10 mouse cellular contexts compared by ENCODE assay signal in the genomic region with DNA sequence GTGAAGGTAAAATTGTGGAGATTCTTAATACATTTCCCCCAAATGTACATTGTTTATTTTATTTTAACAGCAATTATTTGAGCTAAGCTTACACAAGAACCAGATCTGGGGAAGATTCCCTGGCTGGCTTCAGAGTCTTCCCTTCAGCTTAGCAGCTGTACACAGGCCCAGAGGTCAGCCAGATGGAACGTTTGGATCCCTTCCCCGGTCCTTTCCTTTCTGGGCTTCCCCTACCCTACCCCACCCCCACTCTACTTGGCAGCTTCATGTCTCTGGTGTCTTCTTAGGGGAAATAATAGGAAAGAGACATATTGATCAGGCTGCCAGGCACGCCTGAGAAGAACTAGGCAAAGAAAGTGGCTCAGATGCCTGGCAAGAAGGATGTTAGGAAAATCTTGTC.
DNase-seq lines count a peak whose midpoint lies in the region; ATAC-seq and TF ChIP-seq lines count a peak whose summit lies in the region.
"Had no signal": no experiment of that assay in that cellular context is flagged by ENCODE, and none has a peak within 500 bp of the region (broad histone marks: within the 10 kb centered on the region; RNA-seq: fewer than 3 reads in every experiment).

No protein-coding gene starts in this region.

- DNase-seq in adrenal gland, adult (ENCODE audit: inconsistent age in 2 of 2, low spot score in 1 of 2) = peak; percentile 11 to 63
- no peak for DNase-seq in adrenal gland, postnatal 4 days (ENCODE audit: low spot score in 2 of 2)
- DNase-seq in kidney, adult 2 months = peak; percentile 62
- peak; percentile 75 to 76 for DNase-seq in heart, adult 9 months (ENCODE audit: low spot score in 2 of 2)
- peak; percentile 12 for DNase-seq in lung, postnatal 25 days (ENCODE audit: low spot score)
- DNase-seq in thymus, adult 2 months = no peak

- no peak for TF ChIP-seq POLR2A in kidney, adult 2 months (IDR thresholded peaks at IDR 0.05; ENCODE audit: low read depth, low read length)
- no peak for TF ChIP-seq POLR2A in thymus, adult 2 months (IDR thresholded peaks at IDR 0.05; ENCODE audit: control insufficient read depth, extremely low read depth, insufficient read depth, low read length, poor library complexity)

- H3K27ac ChIP-seq in kidney, adult 2 months (ENCODE audit: insufficient read depth, low read depth, low read length) = no peak overlapping the region
- no peak overlapping the region for H3K27ac ChIP-seq in kidney, embryonic 15.5 days
- no peak overlapping the region for H3K27ac ChIP-seq in thymus, adult 2 months (ENCODE audit: control insufficient read depth, insufficient read depth, low read length)
- H3K27ac ChIP-seq: limb, embryonic 13.5 days had no signal

- TF ChIP-seq CTCF in kidney, adult 2 months (conservative IDR thresholded peaks at IDR 0.05; ENCODE audit: insufficient read depth, insufficient read length, low read depth, low read length) = no peak
- no peak for TF ChIP-seq CTCF in thymus, adult 2 months (IDR thresholded peaks at IDR 0.05; ENCODE audit: borderline replicate concordance, control insufficient read depth, extremely low read depth, insufficient read depth, low read length, poor library complexity)

- H3K36me3 ChIP-seq in kidney, adult 2 months (ENCODE audit: control insufficient read depth, insufficient read depth, low read length) = no peaks in the 10 kb centered on the region
- H3K36me3 ChIP-seq in kidney, embryonic 15.5 days = no peaks in the 10 kb centered on the region
- H3K36me3 ChIP-seq in thymus, adult 2 months (ENCODE audit: control insufficient read depth, insufficient read depth, low read length) = no peaks in the 10 kb centered on the region
- H3K36me3 ChIP-seq: limb, embryonic 13.5 days had no signal

- no peaks in the 10 kb centered on the region for H3K9me3 ChIP-seq in kidney, embryonic 15.5 days (replicated peaks)
- H3K9me3 ChIP-seq: limb, embryonic 13.5 days had no signal

- no peaks in the 10 kb centered on the region for H3K27me3 ChIP-seq in kidney, adult 2 months (replicated peaks; ENCODE audit: control insufficient read depth, insufficient read depth, low read length)
- H3K27me3 ChIP-seq in kidney, embryonic 15.5 days = no peaks in the 10 kb centered on the region
- H3K27me3 ChIP-seq in thymus, adult 2 months (ENCODE audit: control insufficient read depth, insufficient read depth, low read length) = no peaks in the 10 kb centered on the region
- H3K27me3 ChIP-seq: limb, embryonic 13.5 days had no signal

- ATAC-seq in kidney, embryonic 15.5 days (replicated peaks; ENCODE audit: low FRiP score) = no peak
- ATAC-seq in granulocyte monocyte progenitor cell, adult 5-6 weeks (replicated peaks; ENCODE audit: poor library complexity, severe bottlenecking) = no peak

- H3K4me3 ChIP-seq in kidney, adult 2 months (ENCODE audit: insufficient read depth, low read depth, low read length) = no peak overlapping the region
- H3K4me3 ChIP-seq in kidney, embryonic 15.5 days (replicated peaks) = no peak overlapping the region
- H3K4me3 ChIP-seq in thymus, adult 2 months (ENCODE audit: control insufficient read depth, insufficient read depth, low read length) = no peak overlapping the region
- H3K4me3 ChIP-seq: limb, embryonic 13.5 days; myocyte had no signal

- H3K9ac ChIP-seq in kidney, embryonic 15.5 days = no peak overlapping the region
- H3K9ac ChIP-seq: limb, embryonic 13.5 days had no signal

- 23% methylated on average over 3 of the region's 3 CpGs for WGBS in kidney, adult 2 months
- WGBS in kidney, embryonic 15.5 days = 32% methylated on average over 3 of the region's 3 CpGs
- WGBS in thymus, adult 2 months = 84% methylated on average over 3 of the region's 3 CpGs

- H3K4me1 ChIP-seq in kidney, adult 2 months (ENCODE audit: control insufficient read depth, insufficient read depth, low read length) = no peaks in the 10 kb centered on the region
- H3K4me1 ChIP-seq in kidney, embryonic 15.5 days = no peaks in the 10 kb centered on the region
- no peaks in the 10 kb centered on the region for H3K4me1 ChIP-seq in thymus, adult 2 months (replicated peaks; ENCODE audit: control insufficient read depth, insufficient read depth, low read length)
- H3K4me1 ChIP-seq: limb, embryonic 13.5 days had no signal

- H3K4me2 ChIP-seq in kidney, embryonic 15.5 days = no peak overlapping the region
- H3K4me2 ChIP-seq: limb, embryonic 13.5 days had no signal

Comparison
In these comparisons a context has a peak if more than half of its experiments do, and no peak if none do; other contexts are left out.
1. DNase-seq: peak in adrenal gland, adult (2 of 2), kidney, adult 2 months (single experiment), heart, adult 9 months (2 of 2) and lung, postnatal 25 days (single experiment); none in adrenal gland, postnatal 4 days (0 of 2) and thymus, adult 2 months (single experiment).